Mouse (Mus musculus) retina, postnatal 7 days (tissue): ENCODE measurements around the gene Wfikkn1.

Experiments
- DNase-seq: peaks from one replicate; pipeline ENCODE4 v3.0.0-alpha.2; 2012; ENCODE audit warnings: low read depth, low spot score

Wfikkn1 gene

DNA sequence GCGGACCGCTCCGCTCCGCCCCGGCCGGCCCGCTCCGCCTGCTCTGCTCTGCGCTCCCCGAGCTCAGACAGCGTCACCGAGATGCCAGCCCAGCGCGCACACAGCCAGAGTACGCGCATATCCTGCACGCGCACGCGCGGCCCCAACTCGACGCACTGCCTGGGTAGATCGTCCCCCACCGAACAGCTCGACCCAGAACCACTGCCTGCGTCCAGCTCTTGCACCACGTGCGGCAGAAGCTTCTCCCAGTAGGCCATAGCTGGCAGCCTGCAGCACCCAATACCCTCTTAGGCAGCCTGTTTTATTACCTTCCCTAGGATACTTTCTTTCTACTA lies 43.6 kb downstream of the Wfikkn1 start, which contains the start of gene Rhbdl1:
Rhbdl1 (minus strand) TSS at position 220 of the 335 bp plus-strand sequence.
- DNase-seq = no peak

DNA sequence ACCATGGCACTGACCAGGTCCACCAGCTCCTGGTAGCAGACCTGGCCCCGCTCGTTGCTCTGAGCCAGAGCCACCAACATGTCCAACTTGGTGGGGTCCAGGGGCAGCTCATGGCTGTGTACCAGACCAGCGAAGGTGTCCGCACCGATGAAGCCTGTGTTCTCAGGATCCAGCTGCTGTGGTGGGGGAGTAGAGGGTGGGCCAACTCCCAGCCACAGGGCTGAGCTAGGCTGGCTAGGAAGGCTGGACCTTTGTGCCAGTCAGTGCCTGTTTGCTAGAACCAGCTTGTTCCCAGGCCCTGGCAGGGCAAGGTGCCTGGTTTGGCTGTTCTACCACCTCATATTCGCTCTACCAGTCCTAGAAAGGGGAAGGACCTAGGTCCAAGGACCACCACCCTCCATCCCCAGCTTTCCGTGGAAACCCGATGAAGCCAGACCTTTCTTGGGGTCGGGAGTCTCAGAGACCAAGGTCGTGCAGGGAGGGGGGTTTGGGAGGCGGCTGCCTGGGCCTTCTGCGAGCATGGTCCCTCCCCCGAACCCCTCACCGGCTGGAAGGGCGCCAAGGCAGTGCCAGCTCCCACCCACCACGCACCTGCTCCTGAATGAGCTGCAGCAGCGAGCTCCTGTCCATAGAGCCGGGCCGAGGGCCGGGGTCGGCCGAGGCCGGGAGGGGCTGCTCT lies 44.1 kb downstream of the Wfikkn1 start:
- DNase-seq = no peak

- DNase-seq = no peak
These were observed 44.8 kb downstream of the Wfikkn1 start for GRCm38 (mm10) chr17:25835816-25836215.

DNA sequence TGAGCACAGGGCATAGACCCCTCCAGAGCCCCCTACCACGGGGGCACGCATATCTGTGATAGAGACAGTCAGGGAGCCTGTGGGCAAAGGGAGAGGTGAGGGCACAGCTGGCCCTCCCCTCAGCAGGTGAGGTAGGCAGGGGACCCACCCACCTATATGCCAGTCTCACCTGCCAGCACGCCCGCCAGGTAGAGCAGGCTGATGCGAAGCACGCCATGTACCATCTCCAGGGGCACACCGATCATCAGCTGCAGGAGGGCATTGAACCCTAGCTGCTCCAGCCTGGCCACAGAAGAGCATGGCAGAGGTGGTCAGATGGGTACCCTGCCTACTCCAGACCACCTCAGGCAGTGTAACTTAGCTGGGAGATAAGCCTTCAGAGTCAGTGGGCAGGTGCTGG lies 45.4 kb downstream of the Wfikkn1 start:
- no peak for DNase-seq

DNA sequence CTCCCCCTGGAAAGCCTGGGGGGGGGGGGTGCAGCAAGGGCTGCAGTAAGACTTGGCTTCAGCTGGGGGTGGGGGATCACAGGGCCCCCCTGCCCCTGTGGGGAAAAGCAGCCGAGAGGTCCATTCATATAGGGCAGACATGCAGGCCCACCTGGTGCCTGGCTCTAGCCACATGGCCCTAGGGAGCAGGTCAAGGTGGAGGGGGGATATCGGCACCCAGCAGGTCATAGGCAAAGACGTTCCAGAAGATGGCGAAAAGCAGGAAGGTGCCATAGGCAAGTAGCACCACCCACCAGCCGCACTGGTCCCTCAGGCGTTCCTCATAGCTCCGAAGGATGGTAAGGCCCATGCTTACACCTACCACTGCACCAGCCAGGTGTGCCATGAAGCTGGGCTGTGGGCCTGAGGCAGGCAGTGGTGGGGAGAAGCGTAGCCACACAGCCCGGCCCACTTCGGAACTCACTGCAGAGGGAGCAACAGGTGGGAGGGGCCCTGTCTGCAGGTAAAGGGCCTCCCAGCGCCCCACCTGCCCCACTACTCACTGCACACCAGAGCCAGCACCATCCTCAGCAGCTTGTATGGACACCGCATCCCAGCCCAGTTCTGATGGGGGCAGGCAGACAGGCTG lies 45.9 kb downstream of the Wfikkn1 start:
- DNase-seq = no peak

- DNase-seq = no peak
These were observed 46.6 kb downstream of the Wfikkn1 start for GRCm38 (mm10) chr17:25833961-25834594.

GRCm38 (mm10) chr17:25833291-25833663 lies 47.4 kb downstream of the Wfikkn1 start, which contains the start of gene Stub1:
Gene Stub1, minus strand, starts transcription at chr17:25833404.
- DNase-seq = no peak

GRCm38 (mm10) chr17:25832436-25833290 lies 48.0 kb downstream of the Wfikkn1 start:
- peak; percentile 98 for DNase-seq

DNA sequence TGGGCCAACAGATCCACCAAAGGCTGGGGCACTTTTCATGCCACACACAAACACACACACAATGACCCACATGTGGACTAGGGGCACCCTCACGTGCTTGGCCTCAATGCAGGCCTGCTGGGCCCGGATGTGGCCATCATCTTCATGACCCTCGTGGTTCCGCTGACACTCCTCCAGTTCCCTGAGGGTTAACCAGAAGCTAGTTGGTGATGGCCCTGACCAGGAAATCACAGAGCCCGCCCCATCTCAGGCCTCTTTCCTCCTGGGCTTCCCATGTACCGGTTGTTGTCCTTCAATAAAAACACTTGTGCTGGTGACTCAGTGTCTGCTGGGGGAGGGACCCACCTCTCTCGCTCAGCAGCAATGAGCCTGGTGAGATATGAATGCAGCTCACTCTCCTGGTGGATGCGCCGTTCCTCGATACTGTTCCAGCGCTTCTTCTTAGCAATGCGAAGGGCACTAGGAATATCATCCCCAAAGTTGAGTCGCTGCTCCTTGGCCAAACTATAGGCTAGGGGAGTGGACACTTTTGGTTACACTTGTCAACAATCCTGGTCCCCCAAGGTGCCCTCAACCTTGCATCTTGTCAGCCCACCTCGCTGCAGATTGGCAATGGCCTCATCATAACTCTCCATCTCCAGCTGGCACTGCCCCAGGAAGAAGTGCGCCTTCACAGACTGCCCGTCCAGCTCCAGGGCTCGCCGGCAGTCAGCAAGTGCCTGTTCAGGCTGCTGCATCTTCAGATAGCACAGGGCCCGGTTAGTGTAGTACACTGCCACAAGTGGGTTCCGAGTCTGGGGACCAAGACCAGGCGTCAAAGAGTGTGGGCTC lies 49.0 kb downstream of the Wfikkn1 start:
- no peak for DNase-seq

GRCm38 (mm10) chr17:25830806-25831431 lies 49.7 kb downstream of the Wfikkn1 start:
- no peak for DNase-seq

DNA sequence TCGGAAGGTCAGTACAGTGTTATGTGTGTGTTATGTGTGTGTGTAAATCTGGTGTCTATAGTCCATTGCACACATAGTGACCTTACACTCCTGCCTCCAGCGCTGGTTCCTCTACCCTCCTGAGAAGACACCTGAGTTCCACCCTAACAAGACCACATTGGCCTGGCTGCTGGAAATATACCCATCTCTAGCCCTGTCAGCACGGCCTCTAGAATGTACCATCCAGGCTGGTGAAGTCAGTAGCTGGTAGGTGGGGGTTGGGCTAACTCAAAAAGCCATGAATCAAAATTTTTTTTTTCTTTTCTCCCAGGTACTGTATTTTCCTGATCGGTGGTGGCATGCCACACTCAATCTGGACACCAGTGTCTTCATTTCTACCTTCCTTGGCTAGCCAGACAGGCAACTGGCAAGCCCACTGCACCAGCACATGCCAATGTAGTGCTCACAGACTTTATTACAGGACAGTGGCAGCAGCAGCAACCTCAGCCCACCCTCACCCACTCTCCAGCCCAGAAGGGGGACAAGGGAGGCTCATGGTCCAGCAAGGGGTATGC lies 50.4 kb downstream of the Wfikkn1 start:
- DNase-seq = no peak

GRCm38 (mm10) chr17:25829558-25830017 lies 51.1 kb downstream of the Wfikkn1 start:
- DNase-seq = no peak

GRCm38 (mm10) chr17:25828712-25829557 lies 51.7 kb downstream of the Wfikkn1 start, which contains the start of gene Jmjd8:
Gene Jmjd8, plus strand, starts transcription at chr17:25828867.
- peak; percentile 67 for DNase-seq

GRCm38 (mm10) chr17:25828223-25828594 lies 52.4 kb downstream of the Wfikkn1 start:
- DNase-seq = no peak
